Mouse (Mus musculus): Measurements from ENCODE around the gene Gfod1.

DNA sequence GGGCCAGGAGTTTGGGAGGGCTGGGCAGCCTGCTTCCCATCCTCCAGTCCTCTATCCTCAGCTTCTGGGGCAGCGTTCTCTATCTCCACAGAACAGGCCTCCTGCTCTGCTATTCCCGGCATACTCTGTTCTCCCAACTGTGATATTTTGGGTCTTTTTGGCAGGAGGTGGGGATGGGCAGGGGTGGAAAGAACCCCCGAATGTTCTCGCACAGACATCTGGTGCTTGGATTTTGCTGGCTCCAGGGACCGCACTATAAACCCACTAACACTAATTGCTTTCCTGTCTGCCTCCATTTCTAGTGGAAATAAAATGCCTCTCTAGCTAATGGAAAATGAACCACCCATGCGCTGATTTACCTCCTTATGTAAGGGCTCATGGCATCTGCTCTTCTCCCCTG is 73.7 kb downstream of the Gfod1 start:
- TF ChIP-seq CTCF (IDR thresholded peaks at IDR 0.05; ENCODE audit: borderline replicate concordance, extremely low read depth, insufficient read depth, insufficient read length) (no peak), POLR2A (IDR thresholded peaks at IDR 0.05; ENCODE audit: borderline replicate concordance, extremely low read depth, insufficient read depth, insufficient read length, poor library complexity, severe bottlenecking) (no peak)
